In the genomic region with DNA sequence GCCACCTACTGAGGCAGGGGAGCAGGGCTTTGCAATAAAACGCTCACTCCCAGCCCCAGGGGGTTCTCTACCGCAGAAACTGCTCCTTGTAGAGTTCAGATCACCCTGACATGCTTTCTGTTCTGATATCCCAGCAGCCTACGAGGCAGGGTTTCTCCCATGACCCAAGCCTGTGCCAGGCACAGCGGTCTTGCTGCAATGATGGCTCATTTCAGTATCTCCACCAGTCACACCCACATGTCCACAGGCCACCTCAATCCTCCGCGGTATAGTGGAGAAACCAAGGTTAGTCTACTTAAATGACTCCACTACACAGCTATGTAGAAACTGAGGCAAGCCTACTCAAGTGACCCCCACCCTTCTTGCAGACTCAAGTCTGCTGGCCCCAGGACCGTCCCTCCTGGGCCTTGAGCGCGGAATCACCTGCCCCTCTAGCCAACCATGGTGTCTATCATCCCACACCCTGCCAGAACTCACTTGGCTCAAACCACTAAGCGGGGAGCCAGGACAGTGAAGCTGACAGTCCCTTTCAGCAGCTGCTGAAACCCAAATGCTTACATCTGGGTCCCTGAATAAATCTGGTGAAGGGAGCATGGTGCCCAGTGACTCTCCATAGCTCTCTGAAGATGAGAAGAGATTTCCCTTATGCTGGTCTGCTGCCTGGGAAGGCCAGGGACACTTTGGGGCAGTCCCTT, we compare ENCODE assay signal across 10 mouse cellular contexts. TPM values are rescaled to one million over a fixed set of nuclear protein-coding genes. Genes with fewer than 3 reads are reported as not detected.
A peak's percentile ranks its signal among the peaks of the same experiment; 100 is the strongest.
DNase-seq lines count a peak whose midpoint lies in the region; ATAC-seq and TF ChIP-seq lines count a peak whose summit lies in the region.
"Had no signal": no experiment of that assay in that cellular context is flagged by ENCODE, and none has a peak within 500 bp of the region (broad histone marks: within the 10 kb centered on the region; RNA-seq: fewer than 3 reads in every experiment).

No protein-coding gene starts in this region.

- H3K27ac ChIP-seq in heart, embryonic 13.5 days (replicated peaks): peak overlapping the region; percentile 69
- H3K27ac ChIP-seq in liver, embryonic 14.5 days: peak overlapping the region; percentile 84

- H3K9ac ChIP-seq in heart, embryonic 13.5 days: peak overlapping the region; percentile 54; the same call in 1 of the 2 replicates
- H3K9ac ChIP-seq in liver, embryonic 14.5 days (replicated peaks): peak overlapping the region; percentile 67

- peak overlapping the region; percentile 77 for H3K4me2 ChIP-seq in heart, embryonic 13.5 days
- peak overlapping the region; percentile 84 for H3K4me2 ChIP-seq in liver, embryonic 14.5 days (ENCODE audit: low read depth)

- TF ChIP-seq EP300 in liver, embryonic 14.5 days (IDR thresholded peaks at IDR 0.05; ENCODE audit: low read depth): no peak

- no peak overlapping the region; the same call in 1 of the 2 replicates for H3K4me3 ChIP-seq in heart, embryonic 13.5 days
- peak overlapping the region; percentile 20; the same call in 1 of the 2 replicates for H3K4me3 ChIP-seq in G1E (ENCODE audit: low read depth, low read length)
- H3K4me3 ChIP-seq in liver, embryonic 14.5 days (ENCODE audit: insufficient read depth in 1 of 2, low read depth in 2 of 2, low read length in 2 of 2): peak overlapping the region; percentile 39 to 50

- no peak for DNase-seq in heart, postnatal 36 days
- no peak for DNase-seq in G1E (ENCODE audit: low spot score)
- peak in 1 of 3 experiments; percentile 50 for DNase-seq in liver, embryonic 14.5 days (ENCODE audit: low read depth in 3 of 3, low spot score in 3 of 3)
- DNase-seq in embryo, embryonic 10.5 days (ENCODE audit: low spot score): no peak
- no peak for DNase-seq in adrenal gland, postnatal 25 days
- no peak for DNase-seq in cerebellum, postnatal 4 days (ENCODE audit: low spot score in 2 of 2)

- WGBS in heart, embryonic 13.5 days: 57% methylated on average over 10 of the region's 10 CpGs
- 48% methylated on average over 10 of the region's 10 CpGs for WGBS in liver, embryonic 14.5 days (ENCODE audit: insufficient replicate concordance)

- TF ChIP-seq CTCF in G1E (IDR thresholded peaks at IDR 0.05; ENCODE audit: low read depth, low read length): no peak
- no peak for TF ChIP-seq CTCF in liver, embryonic 14.5 days (IDR thresholded peaks at IDR 0.05; ENCODE audit: low read depth)

- H3K27me3 ChIP-seq in heart, embryonic 13.5 days (replicated peaks): no peaks in the 10 kb centered on the region
- H3K27me3 ChIP-seq in G1E (ENCODE audit: insufficient read depth, low read length): peaks cover 47% of the 10 kb centered on the region
- H3K27me3 ChIP-seq in liver, embryonic 14.5 days (ENCODE audit: control insufficient read depth, insufficient read depth, low read length): no peaks in the 10 kb centered on the region

- H3K4me1 ChIP-seq in heart, embryonic 13.5 days: peaks cover 92% of the 10 kb centered on the region
- H3K4me1 ChIP-seq in G1E (ENCODE audit: insufficient read depth, low read depth, low read length): peaks cover 88% of the 10 kb centered on the region
- H3K4me1 ChIP-seq in liver, embryonic 14.5 days (replicated peaks; ENCODE audit: control insufficient read depth in 2 of 2, insufficient read depth in 2 of 2, low read length in 1 of 2): peaks cover 86 to 90% of the 10 kb centered on the region in 2 experiments

- no peak for ATAC-seq in heart, embryonic 13.5 days (ENCODE audit: extremely low read depth, insufficient number of reproducible peaks, low FRiP score, low TSS enrichment)
- ATAC-seq in G1E (ENCODE audit: extremely low read depth, insufficient number of reproducible peaks, low FRiP score, poor library complexity, severe bottlenecking): no peak
- peak; percentile 28; the same call in 1 of the 2 replicates for ATAC-seq in erythroid progenitor cell, adult 5-6 weeks (replicated peaks; ENCODE audit: low FRiP score, poor library complexity, severe bottlenecking)
- peak; percentile 47 for ATAC-seq in liver, embryonic 14.5 days (ENCODE audit: insufficient read depth)

- intact Hi-C loops in heart, postnatal 36 days (cut with DNase I): no loop called here

- H3K36me3 ChIP-seq in heart, embryonic 13.5 days: no peaks in the 10 kb centered on the region
- H3K36me3 ChIP-seq in G1E (replicated peaks): no peaks in the 10 kb centered on the region
- H3K36me3 ChIP-seq in liver, embryonic 14.5 days (replicated peaks; ENCODE audit: control insufficient read depth, insufficient read depth, low read depth): no peaks in the 10 kb centered on the region

- H3K9me3 ChIP-seq in heart, embryonic 13.5 days: no peaks in the 10 kb centered on the region
- no peaks in the 10 kb centered on the region for H3K9me3 ChIP-seq in G1E (replicated peaks)
- H3K9me3 ChIP-seq in liver, embryonic 14.5 days (ENCODE audit: control insufficient read depth, low read length): no peaks in the 10 kb centered on the region

RNA-seq across cellular contexts. Expression of gene Rhbdf2, which starts 6.1 kb away (rescaled TPM):
- 7.2 and 8.0 TPM in 2 replicates for polyA plus RNA-seq in heart, embryonic 13.5 days (2015; fragmentation: Nextera tagmentation; extraction: Ambion mirVana)
- 10 to 100 TPM; 10.3 to 15.3 TPM for total RNA-seq in heart, postnatal 36 days (2021)
- total RNA-seq in G1E (2014; fragmentation: Nextera tagmentation) (2.5 and 5.6 TPM in 2 replicates), G1E (2017) (1.7 and 1.9 TPM in 2 replicates)
- polyA plus RNA-seq in G1E (2012): 4.2 and 4.8 TPM in 2 replicates
- 6.3 and 12.6 TPM in 2 replicates for total RNA-seq in erythroid progenitor cell, adult 5-6 weeks (2015; ENCODE audit: low replicate concordance)
- total RNA-seq in erythroid progenitor cell, adult 5-6 weeks (2017; ENCODE audit: low replicate concordance): 5.9 and 11.5 TPM in 2 replicates
- polyA plus RNA-seq in liver, embryonic 14.5 days (2012; rRNA removed): 8.3 and 11.1 TPM in 2 replicates
- 3.8 and 5.2 TPM in 2 replicates for polyA plus RNA-seq in liver, embryonic 14.5 days (2014; fragmentation: Nextera tagmentation; extraction: Ambion mirVana)
- 17.7 and 24.6 TPM in 2 replicates for total RNA-seq in adrenal gland, postnatal 25 days (2021)

RNA-seq across cellular contexts. Expression of gene Prcd, which starts 32.6 kb away (rescaled TPM):
- 0.51 and 0.93 TPM in 2 replicates for polyA plus RNA-seq in heart, embryonic 13.5 days (2015; fragmentation: Nextera tagmentation; extraction: Ambion mirVana)
- 1 to 10 TPM in 1 of 2 experiments, under 1 TPM in 1; 0.97 to 1.8 TPM for total RNA-seq in heart, postnatal 36 days (2021)
- total RNA-seq in G1E (2014; fragmentation: Nextera tagmentation) (2.6 and 4.3 TPM in 2 replicates), G1E (2017) (3.2 and 3.7 TPM in 2 replicates)
- polyA plus RNA-seq in G1E (2012): 1.5 and 1.9 TPM in 2 replicates
- total RNA-seq in erythroid progenitor cell, adult 5-6 weeks (2015; ENCODE audit: low replicate concordance): not detected in 2 replicates
- not detected in 2 replicates for total RNA-seq in erythroid progenitor cell, adult 5-6 weeks (2017; ENCODE audit: low replicate concordance)
- polyA plus RNA-seq in liver, embryonic 14.5 days (2012; rRNA removed): 0.11 and 0.14 TPM in 2 replicates
- polyA plus RNA-seq in liver, embryonic 14.5 days (2014; fragmentation: Nextera tagmentation; extraction: Ambion mirVana): 0.19 and 0.20 TPM in 2 replicates
- 9.2 and 13.0 TPM in 2 replicates for total RNA-seq in adrenal gland, postnatal 25 days (2021)

RNA-seq across cellular contexts. Expression of gene Cygb, which starts 33.4 kb away (rescaled TPM):
- polyA plus RNA-seq in heart, embryonic 13.5 days (2015; fragmentation: Nextera tagmentation; extraction: Ambion mirVana): 2.6 TPM in 2 replicates
- 10 to 100 TPM; 39.8 to 50.8 TPM for total RNA-seq in heart, postnatal 36 days (2021)
- total RNA-seq in G1E (2014; fragmentation: Nextera tagmentation): not detected in 2 replicates
- not detected in 2 replicates for total RNA-seq in G1E (2017)
- 0.05 TPM in 1 of 2 replicates, not detected in the other for polyA plus RNA-seq in G1E (2012)
- total RNA-seq in erythroid progenitor cell, adult 5-6 weeks (2015; ENCODE audit: low replicate concordance): not detected in 2 replicates
- total RNA-seq in erythroid progenitor cell, adult 5-6 weeks (2017; ENCODE audit: low replicate concordance): not detected in 2 replicates
- polyA plus RNA-seq in liver, embryonic 14.5 days (2012; rRNA removed): 0.41 and 0.64 TPM in 2 replicates
- polyA plus RNA-seq in liver, embryonic 14.5 days (2014; fragmentation: Nextera tagmentation; extraction: Ambion mirVana): 0.44 and 0.81 TPM in 2 replicates
- 18.7 and 25.4 TPM in 2 replicates for total RNA-seq in adrenal gland, postnatal 25 days (2021)
- total RNA-seq: megakaryocyte progenitor cell, adult 5-6 weeks had no signal

RNA-seq across cellular contexts. Expression of gene Aanat, which starts 34.5 kb away (rescaled TPM):
- not detected in 2 replicates for polyA plus RNA-seq in heart, embryonic 13.5 days (2015; fragmentation: Nextera tagmentation; extraction: Ambion mirVana)
- total RNA-seq in heart, postnatal 36 days (2021): not detected
- total RNA-seq in G1E (2014; fragmentation: Nextera tagmentation): not detected in 2 replicates
- total RNA-seq in G1E (2017): not detected in 2 replicates
- polyA plus RNA-seq in G1E (2012): not detected in 2 replicates
- total RNA-seq in erythroid progenitor cell, adult 5-6 weeks (2015; ENCODE audit: low replicate concordance): not detected in 2 replicates
- total RNA-seq in erythroid progenitor cell, adult 5-6 weeks (2017; ENCODE audit: low replicate concordance): not detected in 2 replicates
- not detected in 2 replicates for polyA plus RNA-seq in liver, embryonic 14.5 days (2012; rRNA removed)
- polyA plus RNA-seq in liver, embryonic 14.5 days (2014; fragmentation: Nextera tagmentation; extraction: Ambion mirVana): not detected in 2 replicates
- not detected in 2 replicates for total RNA-seq in adrenal gland, postnatal 25 days (2021)
- total RNA-seq: megakaryocyte progenitor cell, adult 5-6 weeks had no signal
- polyA plus RNA-seq: gonadal fat pad, adult 2 months had no signal

RNA-seq across cellular contexts. Expression of gene Ube2o, which starts 39.5 kb away (rescaled TPM):
- polyA plus RNA-seq in heart, embryonic 13.5 days (2015; fragmentation: Nextera tagmentation; extraction: Ambion mirVana): 7.9 and 8.3 TPM in 2 replicates
- total RNA-seq in heart, postnatal 36 days (2021): 10 to 100 TPM; 28.5 to 29.7 TPM
- 9.2 and 41.7 TPM in 2 replicates for total RNA-seq in G1E (2014; fragmentation: Nextera tagmentation)
- total RNA-seq in G1E (2017): 6.2 and 6.3 TPM in 2 replicates
- 17.9 and 20.1 TPM in 2 replicates for polyA plus RNA-seq in G1E (2012)
- 95.5 and 136 TPM in 2 replicates for total RNA-seq in erythroid progenitor cell, adult 5-6 weeks (2015; ENCODE audit: low replicate concordance)
- 126 and 150 TPM in 2 replicates for total RNA-seq in erythroid progenitor cell, adult 5-6 weeks (2017; ENCODE audit: low replicate concordance)
- 33.8 and 34.0 TPM in 2 replicates for polyA plus RNA-seq in liver, embryonic 14.5 days (2012; rRNA removed)
- polyA plus RNA-seq in liver, embryonic 14.5 days (2014; fragmentation: Nextera tagmentation; extraction: Ambion mirVana): 25.9 and 32.3 TPM in 2 replicates
- total RNA-seq in adrenal gland, postnatal 25 days (2021): 32.7 and 34.1 TPM in 2 replicates

Comparison
In these comparisons a context has a peak if more than half of its experiments do, and no peak if none do; other contexts are left out.
1. ATAC-seq: peak in erythroid progenitor cell, adult 5-6 weeks (single experiment) and liver, embryonic 14.5 days (single experiment); none in heart, embryonic 13.5 days (single experiment) and G1E (single experiment).
2. RNA of gene Cygb, which starts 33.4 kb away (total RNA-seq): 39.8 to 50.8 TPM in heart, postnatal 36 days and 18.7 to 25.4 TPM in adrenal gland, postnatal 25 days; not detected in G1E and not detected in erythroid progenitor cell, adult 5-6 weeks; every median in the first group is over 10 times any median in the second.